Mouse (Mus musculus): ENCODE data around the gene Olfr1204. TPM values are rescaled to one million over a fixed set of nuclear protein-coding genes. Genes with fewer than 3 reads are reported as not detected.

Olfr1204 gene
- total RNA-seq (2017) = not detected in 3 replicates

- ATAC-seq (replicated peaks; ENCODE audit: insufficient number of reproducible peaks, low FRiP score, low TSS enrichment, poor library complexity, severe bottlenecking) = no peak
Observed at GRCm38 (mm10) chr2:88848992-88849391, at the start of gene Olfr1204. TSS of gene Olfr1204 (plus strand) at chr2:88849292.

GRCm38 (mm10) chr2:88814196-88814595, 34.9 kb upstream of the Olfr1204 start, which contains the start of gene Olfr1202:
TSS of gene Olfr1202 (plus strand) at chr2:88814496.
- ATAC-seq (replicated peaks; ENCODE audit: insufficient number of reproducible peaks, low FRiP score, low TSS enrichment, poor library complexity, severe bottlenecking) = no peak

GRCm38 (mm10) chr2:88829437-88829836, 19.7 kb upstream of the Olfr1204 start, which contains the start of gene Olfr1205:
TSS of gene Olfr1205 (plus strand) at chr2:88829737.
- ATAC-seq (replicated peaks; ENCODE audit: insufficient number of reproducible peaks, low FRiP score, low TSS enrichment, poor library complexity, severe bottlenecking) = no peak

- ATAC-seq (replicated peaks; ENCODE audit: insufficient number of reproducible peaks, low FRiP score, low TSS enrichment, poor library complexity, severe bottlenecking) = no peak
Observed at GRCm38 (mm10) chr2:88838477-88838876, 10.6 kb upstream of the Olfr1204 start.

- ATAC-seq (replicated peaks; ENCODE audit: insufficient number of reproducible peaks, low FRiP score, low TSS enrichment, poor library complexity, severe bottlenecking) = no peak
Observed at GRCm38 (mm10) chr2:88862931-88863330, 13.8 kb downstream of the Olfr1204 start, which contains the start of gene Olfr1206. TSS of gene Olfr1206 (plus strand) at chr2:88863231.

GRCm38 (mm10) chr2:88902211-88902610, 53.1 kb downstream of the Olfr1204 start, which contains the start of gene Olfr1208:
TSS of gene Olfr1208 (minus strand) at chr2:88902311.
- ATAC-seq (replicated peaks; ENCODE audit: insufficient number of reproducible peaks, low FRiP score, low TSS enrichment, poor library complexity, severe bottlenecking) = no peak

Other genes starting within 250 kb of the Olfr1204 start
- not detected in 3 replicates for gene Olfr1191-ps1, start 208.8 kb upstream of the Olfr1204 start, total RNA-seq (2017)
- not detected in 3 replicates for gene Olfr1192-ps1, start 200.8 kb upstream of the Olfr1204 start, total RNA-seq (2017)
- not detected in 3 replicates for gene Olfr1193, start 173.7 kb upstream of the Olfr1204 start, total RNA-seq (2017)
- not detected in 3 replicates for gene Olfr1195, start 160.1 kb upstream of the Olfr1204 start, total RNA-seq (2017)
- gene Olfr1196, start 144.7 kb upstream of the Olfr1204 start, total RNA-seq (2017) = not detected in 3 replicates
- not detected in 3 replicates for gene Olfr1197, start 116.9 kb upstream of the Olfr1204 start, total RNA-seq (2017)
- gene Olfr1198, start 97.9 kb upstream of the Olfr1204 start, total RNA-seq (2017) = not detected in 3 replicates
- gene Olfr1199, start 88.8 kb upstream of the Olfr1204 start, total RNA-seq (2017) = not detected in 3 replicates
- not detected in 3 replicates for gene Olfr1200, start 78.8 kb upstream of the Olfr1204 start, total RNA-seq (2017)
- gene Olfr1201, start 56.3 kb upstream of the Olfr1204 start, total RNA-seq (2017) = not detected in 3 replicates
- gene Olfr1202, start 34.8 kb upstream of the Olfr1204 start, total RNA-seq (2017) = not detected in 3 replicates
- gene Olfr1205, start 19.6 kb upstream of the Olfr1204 start, total RNA-seq (2017) = not detected in 3 replicates
- gene Olfr1206, start 13.9 kb downstream of the Olfr1204 start, total RNA-seq (2017) = not detected in 3 replicates
- not detected in 3 replicates for gene Olfr1208, start 53.0 kb downstream of the Olfr1204 start, total RNA-seq (2017)
- not detected in 3 replicates for gene Olfr1209, start 65.9 kb downstream of the Olfr1204 start, total RNA-seq (2017)
- 0.75 TPM in 1 of 3 replicates, not detected in the others for gene Olfr1211, start 88.8 kb downstream of the Olfr1204 start, total RNA-seq (2017)
- not detected in 3 replicates for gene Olfr1212, start 104.7 kb downstream of the Olfr1204 start, total RNA-seq (2017)
- gene Gm13762, start 131.0 kb downstream of the Olfr1204 start, total RNA-seq (2017) = not detected in 3 replicates
- not detected in 3 replicates for gene Olfr1214, start 143.4 kb downstream of the Olfr1204 start, total RNA-seq (2017)
- gene Olfr1215, start 157.7 kb downstream of the Olfr1204 start, total RNA-seq (2017) = not detected in 3 replicates
- gene Olfr1216, start 169.0 kb downstream of the Olfr1204 start, total RNA-seq (2017) = not detected in 3 replicates
- gene Olfr1217, start 182.8 kb downstream of the Olfr1204 start, total RNA-seq (2017) = not detected in 3 replicates
- not detected in 3 replicates for gene Olfr1218, start 211.9 kb downstream of the Olfr1204 start, total RNA-seq (2017)
- not detected in 3 replicates for gene Olfr1219, start 234.2 kb downstream of the Olfr1204 start, total RNA-seq (2017)